Mouse (Mus musculus) liver, embryonic 14.5 days (tissue): Measurements from ENCODE around the gene 4930524J08Rik.

Experiments
- CTCF ChIP-seq: IDR thresholded peaks from 2 replicates; pipeline ENCODE4 v1.5.1; 2016; ENCODE audit warnings: antibody characterized with exemption, low read depth, control low read depth
- EP300 ChIP-seq: IDR thresholded peaks from 2 replicates; pipeline ENCODE4 v1.6.1; 2016; ENCODE audit warnings: antibody characterized with exemption, low read depth

GRCm38 (mm10) chr5:99931910-99932309 lies 47.0 kb upstream of the 4930524J08Rik start:
- TF ChIP-seq CTCF (no peak), EP300 (no peak)
